Mouse (Mus musculus): Measurements from ENCODE around the gene Aaas. TPM values are rescaled to one million over a fixed set of nuclear protein-coding genes. Genes with fewer than 3 reads are reported as not detected.
A peak's percentile ranks its signal among the peaks of the same experiment; 100 is the strongest.

Gene Aaas
- total and polyA plus RNA-seq, 2 experiments from 2014 or later = 27.9 to 31.6 TPM

- Histone ChIP-seq H3K27me3 (ENCODE audit: insufficient read depth, low read length) (no peaks in the 10 kb centered on the region), H3K9me3 (ENCODE audit: low read length) (no peaks in the 10 kb centered on the region), H3K4me2 (ENCODE audit: low read depth) (peak within 1 kb of the TSS; percentile 86), H3K4me1 (ENCODE audit: insufficient read depth) (peaks cover 22% of the 10 kb centered on the region), H3K36me3 (ENCODE audit: insufficient read depth) (peaks cover 38% of the 10 kb centered on the region), H3K27ac (ENCODE audit: low read depth, low read length) (peak within 1 kb of the TSS; percentile 68; the same call in 1 of the 2 replicates), H3K4me3 (ENCODE audit: low read depth, low read length) (peak within 1 kb of the TSS; percentile 74), H3K9ac (peak within 1 kb of the TSS; percentile 71)
- ATAC-seq (peak; percentile 99), DNase-seq (peak; percentile 88)
- no peak for TF ChIP-seq CTCF (IDR thresholded peaks at IDR 0.05; ENCODE audit: low read depth)
- WGBS = 1% methylated on average over 30 of the region's 30 CpGs
Observed at GRCm38 (mm10) chr15:102331610-102332015, 19.0 kb downstream of the Aaas start, which contains the start of gene Myg1. Gene Myg1 (plus strand): TSS chr15:102331709.

GRCm38 (mm10) chr15:102326892-102327291 is 23.7 kb downstream of the Aaas start:
- H3K27me3 ChIP-seq (ENCODE audit: insufficient read depth, low read length) = no peaks in the 10 kb centered on the region
- peak overlapping the region; percentile 79 for H3K4me3 ChIP-seq (ENCODE audit: low read depth, low read length)
- DNase-seq (no peak), ATAC-seq (no peak)
- H3K9ac ChIP-seq = peak overlapping the region; percentile 76
- 70% methylated on average over 8 of the region's 8 CpGs for WGBS
- peak overlapping the region; percentile 70 for H3K4me2 ChIP-seq (ENCODE audit: low read depth)
- no peak overlapping the region for H3K27ac ChIP-seq (ENCODE audit: low read depth, low read length)
- H3K4me1 ChIP-seq (ENCODE audit: insufficient read depth) = peaks cover 7% of the 10 kb centered on the region
- TF ChIP-seq CTCF (IDR thresholded peaks at IDR 0.05; ENCODE audit: low read depth) = no peak
- H3K36me3 ChIP-seq (ENCODE audit: insufficient read depth) = peaks cover 18% of the 10 kb centered on the region; the same call in 1 of the 2 replicates
- H3K9me3 ChIP-seq (ENCODE audit: low read length) = no peaks in the 10 kb centered on the region

- Histone ChIP-seq H3K4me2 (ENCODE audit: low read depth) (peak within 1 kb of the TSS; percentile 70), H3K4me1 (ENCODE audit: insufficient read depth) (peaks cover 7% of the 10 kb centered on the region), H3K4me3 (ENCODE audit: low read depth, low read length) (peak within 1 kb of the TSS; percentile 79), H3K27me3 (ENCODE audit: insufficient read depth, low read length) (no peaks in the 10 kb centered on the region), H3K9me3 (ENCODE audit: low read length) (no peaks in the 10 kb centered on the region), H3K36me3 (ENCODE audit: insufficient read depth) (peaks cover 18% of the 10 kb centered on the region; the same call in 1 of the 2 replicates), H3K27ac (ENCODE audit: low read depth, low read length) (peak within 1 kb of the TSS; percentile 67; the same call in 1 of the 2 replicates), H3K9ac (peak within 1 kb of the TSS; percentile 76)
- ATAC-seq (peak; percentile 98), DNase-seq (peak; percentile 89)
- 1% methylated on average over 40 of the region's 40 CpGs for WGBS
- peak; percentile 70 for TF ChIP-seq CTCF (IDR thresholded peaks at IDR 0.05; ENCODE audit: low read depth)
Observed at GRCm38 (mm10) chr15:102326022-102326576, 24.5 kb downstream of the Aaas start, which contains the start of gene Pfdn5. Gene Pfdn5 (plus strand): TSS chr15:102326116.

- Histone ChIP-seq H3K4me3 (ENCODE audit: low read depth, low read length) (no peak overlapping the region), H3K9me3 (ENCODE audit: low read length) (no peaks in the 10 kb centered on the region), H3K27me3 (ENCODE audit: insufficient read depth, low read length) (no peaks in the 10 kb centered on the region), H3K4me1 (ENCODE audit: insufficient read depth) (peaks cover 7% of the 10 kb centered on the region), H3K9ac (no peak overlapping the region), H3K27ac (ENCODE audit: low read depth, low read length) (no peak overlapping the region), H3K36me3 (ENCODE audit: insufficient read depth) (peaks cover 11% of the 10 kb centered on the region; the same call in 1 of the 2 replicates), H3K4me2 (ENCODE audit: low read depth) (peak overlapping the region; percentile 70; the same call in 1 of the 2 replicates)
- DNase-seq (no peak), ATAC-seq (no peak)
- WGBS = 71% methylated on average over 12 of the region's 12 CpGs
- TF ChIP-seq CTCF (IDR thresholded peaks at IDR 0.05; ENCODE audit: low read depth) = no peak
Observed at GRCm38 (mm10) chr15:102324654-102325473, 25.7 kb downstream of the Aaas start.

GRCm38 (mm10) chr15:102316263-102316662 is 34.3 kb downstream of the Aaas start:
- TF ChIP-seq CTCF (IDR thresholded peaks at IDR 0.05; ENCODE audit: low read depth) = peak; percentile 69
- Histone ChIP-seq H3K27ac (ENCODE audit: low read depth, low read length) (no peak overlapping the region), H3K9ac (no peak overlapping the region), H3K9me3 (ENCODE audit: low read length) (no peaks in the 10 kb centered on the region), H3K4me2 (ENCODE audit: low read depth) (no peak overlapping the region), H3K4me3 (ENCODE audit: low read depth, low read length) (no peak overlapping the region), H3K36me3 (ENCODE audit: insufficient read depth) (no peaks in the 10 kb centered on the region), H3K27me3 (ENCODE audit: insufficient read depth, low read length) (no peaks in the 10 kb centered on the region), H3K4me1 (ENCODE audit: insufficient read depth) (no peaks in the 10 kb centered on the region)
- ATAC-seq (no peak), DNase-seq (peak; percentile 45)
- WGBS = 88% methylated on average over 6 of the region's 6 CpGs

GRCm38 (mm10) chr15:102315292-102315691 is 35.3 kb downstream of the Aaas start:
- no peak for DNase-seq
- H3K9me3 ChIP-seq (ENCODE audit: low read length) = no peaks in the 10 kb centered on the region
- 94% methylated on average over 8 of the region's 8 CpGs for WGBS
- H3K36me3 ChIP-seq (ENCODE audit: insufficient read depth) = no peaks in the 10 kb centered on the region
- H3K4me1 ChIP-seq (ENCODE audit: insufficient read depth) = no peaks in the 10 kb centered on the region
- no peak overlapping the region for H3K9ac ChIP-seq
- H3K4me2 ChIP-seq (ENCODE audit: low read depth) = no peak overlapping the region
- no peak overlapping the region for H3K27ac ChIP-seq (ENCODE audit: low read depth, low read length)
- H3K4me3 ChIP-seq (ENCODE audit: low read depth, low read length) = no peak overlapping the region
- H3K27me3 ChIP-seq (ENCODE audit: insufficient read depth, low read length) = no peaks in the 10 kb centered on the region
- no peak for ATAC-seq
- TF ChIP-seq CTCF (IDR thresholded peaks at IDR 0.05; ENCODE audit: low read depth) = no peak

GRCm38 (mm10) chr15:102311489-102311888 is 39.1 kb downstream of the Aaas start:
- H3K9me3 ChIP-seq (ENCODE audit: low read length) = no peaks in the 10 kb centered on the region
- H3K36me3 ChIP-seq (ENCODE audit: insufficient read depth) = no peaks in the 10 kb centered on the region
- H3K4me2 ChIP-seq (ENCODE audit: low read depth) = no peak overlapping the region
- ATAC-seq (no peak), DNase-seq (no peak)
- H3K4me1 ChIP-seq (ENCODE audit: insufficient read depth) = no peaks in the 10 kb centered on the region
- no peaks in the 10 kb centered on the region for H3K27me3 ChIP-seq (ENCODE audit: insufficient read depth, low read length)
- TF ChIP-seq CTCF (IDR thresholded peaks at IDR 0.05; ENCODE audit: low read depth) = no peak
- no peak overlapping the region for H3K4me3 ChIP-seq (ENCODE audit: low read depth, low read length)
- H3K9ac ChIP-seq = no peak overlapping the region
- no peak overlapping the region for H3K27ac ChIP-seq (ENCODE audit: low read depth, low read length)

All from forebrain, postnatal 0 days (tissue).